Mouse (Mus musculus) liver, embryonic 13.5 days (tissue): ENCODE data around the gene Spryd7. TPM values are rescaled to one million over a fixed set of nuclear protein-coding genes. Genes with fewer than 3 reads are reported as not detected.

Source experiments
- ATAC-seq: fragments of 200-750 bp; cut with Nextera tagmentation; 2 replicates; pipeline ENCODE4 v1.8.0; 2017; ENCODE audit warnings: low read depth, mild to moderate bottlenecking, moderate number of reproducible peaks, moderate library complexity
- DNase-seq: peaks from one replicate; pipeline ENCODE4 v3.0.0; 2022
- H3K27ac ChIP-seq: fragments of 300-500 bp; sonication (generic); 2 replicates; pipeline ENCODE4 v1.5.1; 2015; ENCODE audit warnings: moderate library complexity, mild to moderate bottlenecking, inconsistent platforms
- H3K27me3 ChIP-seq: fragments of 300-500 bp; sonication (generic); 2 replicates; pipeline ENCODE4 v1.6.1; 2015; ENCODE audit warnings: mild to moderate bottlenecking, inconsistent platforms
- H3K36me3 ChIP-seq: fragments of 300-500 bp; sonication (generic); 2 replicates; pipeline ENCODE4 v1.6.1; 2015; ENCODE audit warnings: mild to moderate bottlenecking, inconsistent platforms
- H3K4me1 ChIP-seq: fragments of 300-500 bp; sonication (generic); replicated peaks from 2 replicates; pipeline ENCODE4 v1.6.1; 2015; ENCODE audit warnings: inconsistent platforms
- H3K4me2 ChIP-seq: fragments of 300-500 bp; sonication (generic); 2 replicates; pipeline ENCODE4 v1.6.1; 2015; ENCODE audit warnings: inconsistent platforms, mild to moderate bottlenecking, moderate library complexity
- H3K4me3 ChIP-seq: fragments of 300-500 bp; sonication (generic); replicated peaks from 2 replicates; pipeline ENCODE4 v1.5.1; 2015; ENCODE audit warnings: mild to moderate bottlenecking, inconsistent platforms
- H3K9ac ChIP-seq: fragments of 300-500 bp; sonication (generic); 2 replicates; pipeline ENCODE4 v1.6.1; 2015; ENCODE audit warnings: mild to moderate bottlenecking, inconsistent platforms
- H3K9me3 ChIP-seq: fragments of 300-500 bp; sonication (generic); replicated peaks from 2 replicates; pipeline ENCODE4 v1.6.1; 2016; ENCODE audit warnings: inconsistent platforms
- WGBS: fragments of 180-500 bp; shearing (Covaris S2); methylation state at CpG from one replicate; pipeline ENCODE4 v1.1.7; 2015; ENCODE audit not compliant: insufficient replicate concordance; 5-methylcytosine and 5-hydroxymethylcytosine counted together
- polyA plus RNA-seq: library from polyadenylated mRNA; unstranded; fragments of >200 nt; fragmentation: Nextera tagmentation; extraction: Ambion mirVana; gene quantifications from 2 replicates; pipeline ENCODE4 v1.2.1, GENCODE M21; 2015

Gene Spryd7
- polyA plus RNA-seq, 1 experiment from 2014 or later: 13.2 TPM

DNA sequence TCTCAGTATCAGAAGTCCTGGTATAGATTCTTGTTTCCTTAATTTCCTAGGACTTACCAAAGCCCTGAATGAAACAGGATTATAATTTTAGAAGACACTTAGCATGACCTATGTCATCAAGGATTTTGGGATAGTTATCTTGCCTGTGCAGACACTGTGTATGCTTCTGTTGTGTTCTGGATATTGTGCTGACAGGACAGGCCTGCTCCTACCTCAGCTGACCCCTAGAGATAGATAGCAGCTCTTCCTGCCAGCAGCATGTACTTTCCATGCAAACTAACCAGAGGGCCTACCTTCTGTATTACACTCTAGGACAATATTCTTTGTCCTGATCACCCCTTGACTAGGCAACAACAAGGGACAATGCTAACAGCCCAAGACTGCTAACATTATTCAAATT lies 25.7 kb downstream of the Spryd7 start:
- no peaks in the 10 kb centered on the region for H3K9me3 ChIP-seq
- no peak overlapping the region for H3K4me3 ChIP-seq
- DNase-seq (no peak), ATAC-seq (no peak)
- peaks cover 7% of the 10 kb centered on the region for H3K4me1 ChIP-seq
- no peaks in the 10 kb centered on the region for H3K27me3 ChIP-seq
- no peak overlapping the region for H3K4me2 ChIP-seq
- H3K27ac ChIP-seq: no peak overlapping the region
- H3K9ac ChIP-seq: no peak overlapping the region
- H3K36me3 ChIP-seq: peaks cover 17% of the 10 kb centered on the region

DNA sequence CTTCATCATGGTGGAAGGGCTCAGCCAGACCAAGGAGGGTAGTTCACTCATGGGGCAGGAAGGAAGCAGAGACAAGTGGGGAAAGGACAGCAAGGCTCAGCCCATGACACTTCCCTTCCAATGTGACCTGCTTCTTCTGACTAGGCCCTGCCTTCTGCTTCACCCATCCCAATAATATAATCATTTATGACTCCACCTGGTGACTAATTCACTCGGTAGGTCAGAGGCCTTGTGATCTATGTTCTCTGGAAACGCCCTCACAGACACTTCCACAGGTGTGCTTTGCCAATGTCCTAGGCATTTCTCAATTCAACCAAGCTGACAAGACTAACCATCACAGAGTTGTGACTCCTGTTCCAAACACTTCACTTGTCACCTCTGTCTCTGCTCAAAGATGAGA lies 26.3 kb downstream of the Spryd7 start:
- H3K4me1 ChIP-seq: peaks cover 7% of the 10 kb centered on the region
- WGBS: 63% methylated on average over 2 of the region's 2 CpGs
- no peak for ATAC-seq
- H3K4me3 ChIP-seq: no peak overlapping the region
- H3K4me2 ChIP-seq: no peak overlapping the region
- H3K9ac ChIP-seq: no peak overlapping the region
- DNase-seq: no peak
- H3K27me3 ChIP-seq: no peaks in the 10 kb centered on the region
- no peaks in the 10 kb centered on the region for H3K9me3 ChIP-seq
- H3K36me3 ChIP-seq: peaks cover 11% of the 10 kb centered on the region
- H3K27ac ChIP-seq: no peak overlapping the region

DNA sequence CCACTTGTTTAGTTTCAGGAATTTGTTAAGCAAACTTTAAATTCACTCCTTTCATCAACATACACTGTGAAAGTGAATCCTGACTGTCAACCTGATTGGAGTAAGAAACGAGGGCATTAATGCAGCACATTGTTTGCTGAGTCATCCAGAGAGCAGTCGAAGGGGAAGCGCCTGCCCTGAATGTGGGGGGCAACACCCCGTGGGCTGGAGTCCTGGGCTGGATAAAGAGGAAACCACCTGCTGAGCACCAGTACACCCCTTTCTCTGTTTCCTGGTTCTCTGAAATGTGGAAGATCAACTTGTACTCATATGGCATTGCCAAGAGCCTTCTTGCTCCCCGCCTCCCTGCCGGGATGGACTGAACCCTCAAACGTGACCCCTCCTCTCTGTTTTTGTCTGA lies 27.2 kb downstream of the Spryd7 start:
- ATAC-seq: no peak
- H3K9ac ChIP-seq: no peak overlapping the region
- 31% methylated on average over 7 of the region's 7 CpGs for WGBS
- no peak overlapping the region for H3K4me3 ChIP-seq
- 0 out of 2 replicates have a peak, but pooled peaks cover 6% of the 10 kb centered on the region for H3K36me3 ChIP-seq
- no peaks in the 10 kb centered on the region for H3K27me3 ChIP-seq
- DNase-seq: peak; percentile 6
- no peaks in the 10 kb centered on the region for H3K9me3 ChIP-seq
- H3K4me2 ChIP-seq: no peak overlapping the region
- H3K4me1 ChIP-seq: peaks cover 7% of the 10 kb centered on the region
- H3K27ac ChIP-seq: no peak overlapping the region

DNA sequence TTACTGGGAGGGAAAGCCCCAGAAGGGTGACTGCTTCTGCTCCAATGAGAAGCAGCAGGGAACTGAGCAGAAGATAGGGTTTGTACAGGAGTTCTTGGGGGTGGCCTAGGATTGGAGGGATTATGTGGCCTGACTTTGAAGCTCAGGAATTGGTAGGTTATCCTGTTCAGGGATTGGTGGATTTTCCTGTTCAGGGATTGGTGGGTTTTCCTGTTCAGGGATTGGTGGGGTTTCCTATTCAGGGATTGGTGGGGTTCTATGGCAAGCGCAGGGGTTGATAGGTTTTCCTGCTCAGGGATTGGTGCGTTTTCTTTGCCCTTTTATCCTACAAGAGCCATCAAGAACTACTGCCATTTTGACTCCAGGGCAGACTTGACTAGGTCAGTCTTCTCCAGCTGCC lies 30.7 kb downstream of the Spryd7 start:
- WGBS: 74% methylated on average over 2 of the region's 2 CpGs
- DNase-seq: no peak
- Histone ChIP-seq H3K4me2 (no peak overlapping the region), H3K27me3 (no peaks in the 10 kb centered on the region), H3K4me3 (no peak overlapping the region), H3K4me1 (peaks cover 7% of the 10 kb centered on the region), H3K9me3 (no peaks in the 10 kb centered on the region), H3K9ac (no peak overlapping the region), H3K36me3 (no peaks in the 10 kb centered on the region), H3K27ac (no peak overlapping the region)
- ATAC-seq: no peak

DNA sequence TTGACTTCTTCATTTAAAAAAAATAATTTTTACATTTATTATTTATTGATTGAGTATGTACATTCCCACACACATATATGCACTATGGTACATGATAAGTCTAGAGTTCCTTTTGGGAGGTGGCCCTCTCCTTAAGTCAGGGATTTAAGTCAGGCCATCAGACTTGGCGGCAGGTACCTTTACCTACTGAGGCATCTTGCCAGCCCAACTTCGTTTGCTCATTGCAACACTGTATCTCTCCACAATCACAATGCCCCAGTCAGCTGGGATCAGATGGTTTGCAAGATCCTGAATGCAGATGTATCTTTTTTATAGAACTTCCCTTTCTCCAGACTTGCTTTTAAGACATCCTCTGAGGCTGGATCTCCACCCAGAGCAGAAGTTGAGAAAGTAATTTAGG lies 32.9 kb downstream of the Spryd7 start:
- Histone ChIP-seq H3K9me3 (no peaks in the 10 kb centered on the region), H3K4me1 (no peaks in the 10 kb centered on the region), H3K27me3 (no peaks in the 10 kb centered on the region), H3K27ac (no peak overlapping the region), H3K4me3 (no peak overlapping the region), H3K4me2 (no peak overlapping the region), H3K36me3 (no peaks in the 10 kb centered on the region), H3K9ac (no peak overlapping the region)
- no peak for DNase-seq
- 46% methylated on average over 2 of the region's 2 CpGs for WGBS
- no peak for ATAC-seq

DNA sequence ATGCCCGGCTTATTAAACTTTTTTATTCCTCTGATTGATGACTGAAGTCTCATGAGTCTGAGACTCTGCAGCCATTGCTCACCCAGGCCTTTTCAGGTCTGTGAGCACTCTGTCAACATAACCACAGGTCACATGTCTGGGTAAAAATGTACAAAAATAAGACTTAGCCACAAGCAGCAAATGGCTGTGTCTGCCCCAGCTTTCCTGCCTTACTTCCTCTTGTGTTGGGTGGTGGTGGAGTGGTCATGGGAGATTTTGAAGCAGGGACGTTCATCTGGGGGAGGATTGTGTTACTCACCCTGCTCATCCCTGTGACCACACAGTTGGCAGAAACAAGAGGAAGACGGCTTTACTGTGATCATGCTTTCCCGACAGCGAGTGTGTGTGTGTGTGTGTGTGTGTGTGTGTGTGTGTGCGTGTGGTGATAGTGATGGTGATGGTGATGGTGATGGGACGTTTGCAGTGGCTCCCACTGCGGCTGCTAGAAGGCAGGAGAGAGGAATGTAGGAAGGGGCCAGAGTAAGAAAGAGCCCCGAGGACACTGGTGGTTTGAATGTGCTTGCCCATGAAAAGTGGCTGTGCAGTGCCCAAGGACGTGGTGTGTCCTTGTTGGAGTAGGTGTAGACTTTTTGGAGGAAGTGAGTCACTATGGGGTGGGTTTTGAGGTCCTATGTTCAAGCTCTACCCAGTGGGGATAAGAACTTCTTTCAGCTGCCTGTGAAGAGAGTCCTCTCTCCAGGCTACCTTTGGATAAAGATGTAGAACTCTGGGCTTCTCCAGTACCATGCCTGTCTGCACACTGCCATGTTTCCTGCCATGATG lies 37.8 kb downstream of the Spryd7 start:
- Histone ChIP-seq H3K4me2 (no peak overlapping the region), H3K27ac (no peak overlapping the region), H3K4me1 (peaks cover 19% of the 10 kb centered on the region), H3K36me3 (no peaks in the 10 kb centered on the region), H3K27me3 (no peaks in the 10 kb centered on the region), H3K9ac (no peak overlapping the region), H3K4me3 (no peak overlapping the region), H3K9me3 (no peaks in the 10 kb centered on the region)
- ATAC-seq (no peak), DNase-seq (no peak)
- 43% methylated on average over 10 of the region's 10 CpGs for WGBS

DNA sequence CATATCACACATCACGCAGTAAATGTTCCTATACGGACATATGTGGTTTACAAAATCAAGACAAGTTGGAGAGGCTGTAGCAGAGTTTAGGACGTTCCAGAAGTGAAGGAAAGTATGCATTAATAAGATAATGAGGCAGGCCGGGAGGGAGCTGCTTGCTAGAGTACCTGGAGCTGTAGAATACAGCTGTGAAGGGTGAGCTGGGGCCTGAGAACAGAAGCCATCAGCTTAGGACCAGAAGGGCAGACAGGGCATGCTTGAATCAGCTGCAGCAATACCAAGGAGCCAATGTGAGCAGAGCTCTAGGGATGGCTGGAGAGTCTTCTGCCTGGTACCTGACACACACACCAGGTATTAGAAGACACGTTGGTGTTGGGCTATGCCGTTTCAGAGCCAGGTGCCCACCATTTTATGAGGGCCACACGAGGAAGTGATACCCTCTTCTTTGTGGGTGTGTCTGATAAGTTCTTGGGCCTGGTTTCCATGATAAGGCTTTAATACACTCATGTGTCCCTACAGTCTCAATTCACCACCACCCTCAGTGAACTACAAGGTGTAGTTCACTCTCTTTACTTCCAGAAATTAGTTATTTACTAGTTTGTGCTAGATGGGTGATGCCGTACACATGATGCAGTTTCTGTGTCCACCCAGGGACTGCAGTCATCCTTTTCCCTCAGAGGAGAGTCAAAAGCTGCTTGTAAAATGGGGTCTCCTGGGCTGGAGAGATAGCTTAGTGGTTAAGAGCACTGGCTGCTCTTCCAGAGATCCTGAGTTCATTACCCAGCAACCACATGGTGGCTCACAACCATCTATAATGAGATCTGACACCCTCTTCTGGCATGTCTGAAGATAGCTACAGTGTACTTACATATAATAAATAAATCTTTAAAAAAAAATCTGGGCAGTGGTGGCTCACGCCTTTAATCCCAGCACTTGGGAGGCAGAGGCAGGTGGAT lies 39.9 kb downstream of the Spryd7 start:
- H3K4me3 ChIP-seq: no peak overlapping the region
- peak overlapping the region; percentile 72 for H3K27ac ChIP-seq
- no peaks in the 10 kb centered on the region for H3K36me3 ChIP-seq
- DNase-seq: peak; percentile 26
- H3K27me3 ChIP-seq: no peaks in the 10 kb centered on the region
- H3K9ac ChIP-seq: no peak overlapping the region
- H3K9me3 ChIP-seq: no peaks in the 10 kb centered on the region
- ATAC-seq: peak; percentile 89
- H3K4me2 ChIP-seq: peak overlapping the region; percentile 30
- peaks cover 19% of the 10 kb centered on the region for H3K4me1 ChIP-seq
- 38% methylated on average over 9 of the region's 9 CpGs for whole genome bisulfite sequencing

DNA sequence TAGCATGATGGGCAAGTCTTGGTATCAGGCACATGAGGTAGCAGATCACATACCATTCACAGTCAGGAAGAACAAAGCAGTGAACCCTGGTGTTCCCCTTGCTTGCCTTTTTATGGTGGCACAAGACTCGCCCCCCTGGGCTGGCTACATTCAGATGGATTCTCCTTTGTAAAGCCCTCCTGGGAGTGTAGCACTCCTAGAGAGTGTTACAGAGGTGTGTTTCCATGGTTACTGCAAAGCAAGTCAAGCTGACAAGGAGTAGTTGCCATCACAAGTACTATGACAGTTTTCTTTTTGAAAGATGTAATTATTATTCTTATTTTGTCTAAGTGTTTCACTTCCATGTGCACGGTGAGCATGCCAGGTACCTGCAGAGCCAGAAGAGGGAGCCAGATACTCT lies 45.2 kb downstream of the Spryd7 start:
- 73% methylated on average over 2 of the region's 2 CpGs for WGBS
- Histone ChIP-seq H3K27me3 (no peaks in the 10 kb centered on the region), H3K9ac (no peak overlapping the region), H3K9me3 (no peaks in the 10 kb centered on the region), H3K4me2 (no peak overlapping the region), H3K4me1 (peaks cover 6% of the 10 kb centered on the region), H3K4me3 (no peak overlapping the region), H3K36me3 (no peaks in the 10 kb centered on the region), H3K27ac (no peak overlapping the region)
- DNase-seq (no peak), ATAC-seq (no peak)

DNA sequence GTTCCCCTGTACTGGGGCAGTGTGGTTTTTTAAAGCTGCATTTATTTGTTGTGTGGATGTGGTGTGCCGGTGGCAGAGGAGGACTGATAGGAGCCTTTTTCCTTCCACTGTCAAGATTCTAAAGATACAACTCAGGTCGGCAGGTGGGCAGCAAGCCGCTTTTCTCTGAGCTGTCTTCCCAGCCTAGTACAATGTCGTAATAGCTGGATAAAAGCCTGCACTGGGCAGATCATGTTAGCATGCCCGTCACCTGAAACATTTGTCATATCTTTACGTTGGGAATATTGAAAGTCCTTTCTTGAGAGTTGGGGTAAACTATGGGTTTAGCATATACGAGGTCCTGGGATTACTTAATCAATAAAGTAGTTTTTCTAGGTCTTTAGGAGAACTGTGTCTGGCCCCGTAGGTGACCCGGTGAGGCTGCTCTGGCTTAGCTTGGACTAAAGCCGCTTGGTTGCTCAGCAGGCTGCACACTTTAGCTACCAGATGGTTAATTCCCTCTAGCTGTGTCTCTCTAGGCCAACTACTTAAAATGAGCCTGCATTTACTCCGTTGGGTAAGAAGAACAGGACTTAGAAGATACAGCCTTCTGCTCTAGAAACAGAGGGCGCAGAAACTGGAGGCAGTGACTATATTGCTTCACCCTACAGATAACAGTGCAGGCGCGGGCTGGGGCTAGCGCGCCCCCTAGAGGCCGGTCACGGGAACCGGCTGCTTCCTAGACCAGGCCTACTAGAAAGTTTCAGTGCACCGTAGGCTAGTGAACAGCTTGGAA lies 58.8 kb downstream of the Spryd7 start:
- H3K4me3 ChIP-seq: no peak overlapping the region
- H3K27me3 ChIP-seq: no peaks in the 10 kb centered on the region
- WGBS: 35% methylated on average over 20 of the region's 20 CpGs
- H3K27ac ChIP-seq: no peak overlapping the region
- DNase-seq: peak; percentile 65
- no peaks in the 10 kb centered on the region for H3K9me3 ChIP-seq
- H3K36me3 ChIP-seq: no peaks in the 10 kb centered on the region
- H3K9ac ChIP-seq: no peak overlapping the region
- H3K4me1 ChIP-seq: no peaks in the 10 kb centered on the region
- H3K4me2 ChIP-seq: no peak overlapping the region
- ATAC-seq: peak; percentile 71

DNA sequence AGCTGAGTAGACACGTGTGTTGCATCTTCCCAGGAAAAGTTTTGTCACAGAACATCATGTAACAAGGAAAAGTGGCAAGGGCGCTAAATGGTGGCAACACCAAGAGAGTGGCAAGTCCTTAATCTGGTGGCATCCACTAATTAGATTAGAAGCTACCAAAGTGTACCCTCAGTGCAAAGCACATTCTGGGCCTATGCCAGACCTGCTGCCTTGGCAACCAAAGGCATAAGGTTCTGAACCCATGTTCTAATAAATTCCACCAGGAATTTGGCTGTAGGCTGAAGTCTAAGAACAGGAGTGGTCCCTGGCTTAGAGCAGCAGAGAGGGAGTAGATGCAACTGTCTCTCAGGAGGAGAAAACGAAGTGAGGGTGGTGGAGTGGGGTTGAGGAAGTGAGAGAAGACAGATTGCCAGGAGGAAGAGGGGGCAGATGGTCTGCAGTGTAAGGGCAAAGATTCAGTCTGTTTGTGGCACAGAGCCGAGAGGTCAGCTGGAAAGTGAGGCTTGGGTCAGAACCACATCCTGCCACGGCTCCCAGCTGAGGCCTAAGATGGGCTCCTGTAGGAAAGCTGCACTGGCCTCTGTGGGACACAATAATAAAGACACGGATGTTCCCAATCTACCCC lies 63.1 kb downstream of the Spryd7 start:
- no peak for ATAC-seq
- no peak for DNase-seq
- WGBS: 36% methylated on average over 6 of the region's 6 CpGs

More for the DNA sequence above, 63.1 kb downstream of the Spryd7 start:
- H3K9me3 ChIP-seq: no peaks in the 10 kb centered on the region
- H3K4me3 ChIP-seq: no peak overlapping the region
- H3K4me2 ChIP-seq: no peak overlapping the region
- no peaks in the 10 kb centered on the region for H3K36me3 ChIP-seq
- H3K4me1 ChIP-seq: no peaks in the 10 kb centered on the region
- no peak overlapping the region for H3K27ac ChIP-seq
- H3K9ac ChIP-seq: no peak overlapping the region
- no peaks in the 10 kb centered on the region for H3K27me3 ChIP-seq
